Mouse (Mus musculus): ENCODE measurements around the gene Rtn2.

Gene Rtn2

GRCm38 (mm10) chr7:19302264-19303045 lies 20.0 kb downstream of the Rtn2 start:
- DNase-seq: peak; percentile 36 to 61

GRCm38 (mm10) chr7:19303046-19303305 lies 20.6 kb downstream of the Rtn2 start:
- DNase-seq: peak; percentile 38 to 40

DNA sequence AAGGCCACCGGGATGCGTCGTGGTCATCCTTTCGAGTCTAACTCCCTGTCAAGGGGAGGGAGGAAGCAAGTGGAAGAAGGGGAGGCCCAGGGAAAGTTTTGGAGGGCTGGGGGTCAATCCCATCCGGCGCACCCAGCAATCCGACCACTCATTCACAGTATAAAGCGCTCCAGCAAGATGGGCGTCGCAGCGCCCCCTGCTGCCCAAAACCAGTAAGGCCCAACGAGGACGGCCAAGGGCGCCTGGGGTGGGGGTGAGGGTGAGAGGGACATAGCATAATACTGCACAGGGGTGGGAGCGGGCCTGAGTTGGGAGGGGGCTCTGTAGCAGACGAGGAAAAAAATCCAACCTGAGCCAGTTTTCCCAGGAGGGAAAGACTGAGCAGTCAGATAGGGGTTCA lies 21.3 kb downstream of the Rtn2 start:
- peak; percentile 92 to 93 for DNase-seq

DNA sequence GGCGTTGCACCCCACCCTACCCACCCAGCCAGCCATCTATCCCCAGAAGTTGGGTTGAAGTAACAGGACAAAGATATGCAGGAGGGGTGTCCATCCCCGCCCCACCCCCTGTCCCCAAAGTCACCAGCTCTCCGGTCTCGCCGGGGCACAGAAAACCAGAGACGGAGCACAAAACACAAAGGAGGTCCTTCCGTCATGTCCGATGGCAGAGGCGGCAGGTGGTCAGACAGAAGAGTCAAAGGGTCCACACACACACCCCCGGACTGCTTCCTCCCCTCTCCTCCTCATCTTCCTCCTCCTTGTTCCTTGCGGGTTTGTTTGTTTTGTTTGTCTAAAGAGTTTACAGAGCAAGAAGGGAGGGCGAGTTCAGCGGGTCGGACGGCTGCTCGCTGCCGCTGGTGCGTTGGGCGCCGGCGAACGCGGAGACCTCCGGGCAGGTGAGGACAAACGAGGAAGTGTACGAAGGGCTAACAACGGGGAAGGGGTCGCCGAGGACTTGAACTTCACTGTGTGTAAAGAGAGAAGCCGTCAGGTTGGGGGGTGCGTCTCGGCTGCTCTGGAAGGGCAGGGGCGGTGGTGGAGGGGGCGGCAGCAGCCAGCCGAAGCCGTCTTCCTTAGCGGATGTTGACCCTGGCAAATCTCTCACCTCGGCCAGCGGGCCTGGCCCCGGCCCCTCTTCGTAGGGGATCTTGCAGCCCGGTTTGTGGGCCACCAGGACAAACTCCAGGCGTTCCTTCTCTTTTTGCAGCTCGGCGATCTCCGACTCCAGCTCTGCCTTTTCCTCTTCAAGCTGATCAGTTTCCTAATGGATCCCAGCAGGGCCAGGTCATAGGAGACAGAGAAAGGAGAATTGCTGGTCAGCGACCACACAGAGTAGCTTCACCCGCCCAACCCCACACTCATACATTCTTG lies 22.3 kb downstream of the Rtn2 start:
- peak; percentile 45 to 61 for DNase-seq

GRCm38 (mm10) chr7:19305413-19305735 lies 22.9 kb downstream of the Rtn2 start:
- no peak for DNase-seq

GRCm38 (mm10) chr7:19305796-19306765 lies 23.7 kb downstream of the Rtn2 start:
- no peak for DNase-seq

DNA sequence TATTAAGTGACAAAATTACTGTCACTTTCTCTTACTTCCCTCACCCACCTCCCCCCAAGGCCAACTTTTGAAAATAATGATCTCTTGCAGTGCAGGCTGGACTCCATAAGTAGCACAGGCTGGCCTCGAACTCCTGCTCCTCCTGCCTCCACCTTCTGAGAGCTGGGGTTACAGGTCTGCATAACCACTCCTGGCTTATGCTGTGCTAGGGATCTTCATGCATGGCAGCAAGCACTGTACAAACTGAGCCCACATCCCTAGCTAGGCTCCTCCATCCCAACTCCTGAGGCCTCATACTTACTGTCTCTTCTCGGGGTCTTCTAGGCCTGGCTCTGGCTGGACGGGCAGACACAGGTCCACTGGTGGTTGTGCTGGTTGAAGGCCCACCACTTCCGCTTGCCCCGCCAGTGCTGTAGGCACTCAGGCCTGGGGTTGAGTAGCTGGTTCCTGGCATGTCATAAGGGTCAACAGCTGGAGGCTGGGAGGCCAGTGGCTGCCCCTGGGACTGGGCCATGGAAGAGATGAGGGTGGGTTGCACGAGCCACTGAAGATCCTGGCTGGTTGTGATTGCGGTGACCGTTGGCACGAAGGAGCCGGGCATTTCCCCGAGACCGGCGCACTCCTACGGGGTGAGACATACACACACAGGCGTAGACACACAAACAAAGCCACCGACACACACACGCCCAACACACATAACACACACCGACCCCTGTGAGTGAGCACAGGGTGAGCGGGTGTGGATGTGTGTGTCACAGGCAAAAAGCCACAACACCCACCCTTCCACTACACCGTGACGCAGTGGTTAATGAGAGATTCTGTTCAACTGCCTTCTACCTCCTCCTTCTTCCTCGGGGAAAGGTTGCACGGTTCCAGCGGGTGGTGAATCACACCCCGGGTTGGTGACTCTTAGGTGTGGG lies 24.7 kb downstream of the Rtn2 start:
- peak; percentile 37 to 40 for DNase-seq

DNA sequence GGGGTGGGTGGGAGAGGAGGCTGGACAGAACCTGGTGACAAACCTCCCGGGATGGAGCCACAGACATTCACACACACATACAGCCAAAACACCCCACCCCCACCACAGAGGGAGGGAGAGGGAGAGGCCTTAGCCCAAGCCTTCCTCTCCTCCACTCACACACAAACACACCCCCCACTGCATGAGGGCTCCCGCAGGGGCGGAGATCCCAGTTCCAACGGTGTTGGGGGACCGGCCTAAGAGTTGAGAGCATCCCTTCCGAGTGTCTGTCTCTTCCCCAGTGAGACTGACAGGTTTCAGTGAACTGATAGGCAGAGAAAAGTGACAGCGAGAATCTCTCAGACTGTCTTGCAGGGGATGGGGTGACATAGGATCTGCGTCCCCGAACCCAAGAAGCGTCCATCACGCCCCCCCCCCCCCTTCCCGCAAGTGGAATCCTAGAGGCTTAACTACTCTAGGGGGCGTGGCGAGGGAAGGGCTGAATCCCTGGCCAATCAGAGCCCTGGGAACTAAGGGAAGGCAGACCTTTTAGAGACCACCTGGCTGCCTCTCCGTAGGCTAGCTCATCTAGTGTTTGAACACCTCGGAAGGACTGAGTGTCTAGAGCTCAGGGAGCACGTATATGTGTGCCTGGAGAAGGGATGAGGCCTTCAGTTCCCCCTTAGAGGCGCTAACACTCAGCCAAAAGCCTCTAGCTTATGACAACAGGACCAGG lies 25.5 kb downstream of the Rtn2 start:
- peak; percentile 52 to 67 for DNase-seq

DNA sequence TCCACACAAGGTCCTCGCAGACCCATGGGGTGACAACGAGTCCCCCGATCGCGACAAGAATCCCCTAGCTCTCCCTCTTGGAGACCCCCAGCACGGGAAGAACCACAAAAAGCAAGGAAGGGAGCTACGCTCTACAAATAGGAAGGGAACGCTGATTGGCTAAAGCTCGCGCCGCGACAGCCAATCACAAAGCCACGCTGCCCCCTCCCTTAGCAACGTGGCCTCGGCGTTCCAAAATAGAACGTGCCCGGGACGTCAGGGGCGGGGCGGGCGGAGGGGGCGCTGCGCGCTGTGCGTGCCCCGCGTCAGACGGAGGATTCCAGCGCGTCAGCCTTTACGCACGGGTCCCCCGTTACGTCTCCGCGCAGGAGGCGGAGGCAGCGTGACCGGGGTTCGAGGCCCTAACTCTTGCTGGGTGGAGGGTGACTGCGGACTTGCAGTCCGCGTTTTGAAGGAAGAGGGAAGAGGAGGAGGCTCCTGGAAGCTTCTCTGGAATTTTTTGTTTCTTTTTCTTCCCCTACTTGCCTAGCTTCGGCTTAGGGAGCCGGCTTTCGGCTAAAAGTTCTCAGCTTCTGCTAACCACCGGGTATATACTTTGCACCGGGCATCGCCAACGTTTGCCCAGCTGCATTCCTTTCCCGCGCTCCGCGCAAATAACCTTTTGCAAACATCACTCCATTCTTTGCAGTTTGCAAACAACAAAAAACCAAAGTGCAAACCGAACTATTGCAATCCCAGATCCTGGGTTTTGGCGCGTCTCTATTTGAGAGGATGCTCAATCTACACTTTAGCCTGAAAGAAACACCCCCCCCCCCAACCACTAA lies 26.2 kb downstream of the Rtn2 start:
- DNase-seq: peak; percentile 95 to 96

DNA sequence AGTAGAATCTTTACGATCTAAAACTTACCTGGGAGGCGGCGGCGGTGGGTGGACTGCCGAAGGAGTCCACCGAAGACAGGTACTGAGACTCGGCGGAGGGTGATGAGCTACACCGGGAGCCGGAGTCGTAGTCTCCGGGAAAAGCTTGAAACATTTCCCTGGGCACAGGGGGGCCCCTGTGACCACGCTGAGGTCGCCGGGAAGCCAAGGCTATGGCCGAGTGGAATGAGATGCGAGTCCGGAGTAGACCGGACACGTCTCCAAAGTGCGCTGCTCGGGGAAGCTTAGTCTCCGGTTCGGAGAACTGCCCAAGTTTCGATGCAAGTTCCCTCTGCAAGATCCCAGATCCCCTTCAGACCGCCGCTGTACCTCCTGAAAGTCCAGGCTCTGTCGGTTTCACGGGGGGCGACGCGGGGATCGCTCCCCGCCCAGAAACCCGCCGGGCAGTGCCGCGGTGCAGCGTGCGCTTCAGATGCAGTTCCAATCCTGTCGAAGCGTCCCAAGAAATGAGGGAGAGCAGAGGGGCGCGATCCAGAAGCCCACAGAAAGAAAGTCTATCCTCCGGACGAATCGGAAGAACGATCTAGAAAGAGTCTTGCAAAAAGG lies 27.0 kb downstream of the Rtn2 start:
- DNase-seq: peak; percentile 37 to 54

DNA sequence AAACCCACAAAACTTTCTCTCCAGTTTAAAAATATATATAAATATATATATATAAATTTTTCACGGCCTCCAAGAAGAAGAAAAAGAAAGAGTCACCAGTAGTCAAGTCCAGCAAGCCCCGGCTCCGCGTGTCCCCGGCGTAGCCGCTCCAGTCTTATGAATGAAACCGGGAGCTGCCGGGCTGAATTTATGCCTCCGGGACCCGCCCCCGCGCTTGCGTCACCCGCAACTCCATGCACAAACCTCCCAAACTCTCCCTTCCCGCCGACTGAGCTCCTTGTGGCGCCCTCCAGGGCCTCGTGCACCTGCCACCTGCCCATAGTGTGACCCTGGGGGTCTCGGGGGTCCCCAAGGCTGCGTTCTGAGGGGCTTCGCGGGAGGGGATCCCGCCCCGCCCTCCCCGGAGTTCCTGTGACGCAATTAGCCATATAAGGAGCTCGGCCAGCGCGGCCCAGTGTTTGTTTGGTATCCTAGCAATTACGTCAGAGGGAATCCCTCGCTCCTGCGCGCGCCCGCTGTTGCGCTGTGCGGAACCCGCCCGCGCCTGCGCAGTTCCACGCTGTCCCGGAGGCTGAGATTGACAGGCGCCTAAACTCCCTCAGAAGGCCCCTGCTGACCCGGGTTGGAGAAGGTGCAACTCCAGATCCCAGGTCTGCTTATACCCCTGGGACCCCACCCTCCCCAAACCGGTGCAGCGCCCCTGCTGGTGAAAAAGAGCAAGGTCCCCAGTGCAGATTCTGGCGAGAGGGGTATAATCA lies 27.6 kb downstream of the Rtn2 start, which contains the start of gene Fosb:
Fosb (minus strand) TSS at position 168 of the 758 bp plus-strand sequence.
- peak; percentile 97 to 98 for DNase-seq

- DNase-seq: no peak
Measured at GRCm38 (mm10) chr7:19311991-19312390, 29.6 kb downstream of the Rtn2 start.

GRCm38 (mm10) chr7:19314033-19314432 lies 31.6 kb downstream of the Rtn2 start:
- DNase-seq: no peak

DNA sequence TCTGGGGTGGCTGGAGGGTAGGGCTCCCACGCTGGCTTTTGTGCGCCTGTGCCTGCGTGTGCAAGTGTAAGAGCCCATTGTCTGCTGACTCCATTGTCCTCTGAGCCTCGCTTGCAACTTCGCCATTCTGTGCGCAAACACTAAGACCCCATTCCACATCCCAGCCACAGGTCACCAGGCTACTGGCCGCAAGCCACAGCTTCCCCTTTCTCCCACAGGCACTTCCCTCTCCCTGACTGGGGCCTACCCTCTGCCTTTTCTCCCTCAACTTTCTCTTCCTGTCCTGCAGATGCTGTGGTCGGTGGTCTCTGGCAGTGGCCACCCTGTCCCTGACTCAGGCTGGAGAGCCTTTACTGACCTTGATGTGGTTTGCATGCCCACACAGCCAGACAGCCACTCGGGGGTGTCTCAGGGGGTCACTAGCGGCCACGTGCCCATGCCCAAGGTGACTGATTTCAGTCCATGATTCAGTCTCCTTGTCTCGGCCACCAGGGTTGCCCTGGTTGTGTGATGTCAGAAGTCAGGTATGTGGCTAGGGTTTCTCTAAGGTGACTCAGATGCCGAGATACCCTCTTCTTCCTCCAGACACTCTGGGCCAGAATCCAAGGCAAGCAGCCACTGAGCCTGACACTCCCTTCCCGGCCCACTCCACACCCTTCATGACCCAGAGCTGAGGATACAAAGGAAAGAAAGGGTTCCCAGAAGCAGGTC lies 34.2 kb downstream of the Rtn2 start:
- DNase-seq: peak; percentile 61 to 62

GRCm38 (mm10) chr7:19318201-19318600 lies 35.8 kb downstream of the Rtn2 start:
- no peak for DNase-seq

GRCm38 (mm10) chr7:19318676-19319075 lies 36.3 kb downstream of the Rtn2 start:
- DNase-seq: peak; percentile 65 to 66

DNA sequence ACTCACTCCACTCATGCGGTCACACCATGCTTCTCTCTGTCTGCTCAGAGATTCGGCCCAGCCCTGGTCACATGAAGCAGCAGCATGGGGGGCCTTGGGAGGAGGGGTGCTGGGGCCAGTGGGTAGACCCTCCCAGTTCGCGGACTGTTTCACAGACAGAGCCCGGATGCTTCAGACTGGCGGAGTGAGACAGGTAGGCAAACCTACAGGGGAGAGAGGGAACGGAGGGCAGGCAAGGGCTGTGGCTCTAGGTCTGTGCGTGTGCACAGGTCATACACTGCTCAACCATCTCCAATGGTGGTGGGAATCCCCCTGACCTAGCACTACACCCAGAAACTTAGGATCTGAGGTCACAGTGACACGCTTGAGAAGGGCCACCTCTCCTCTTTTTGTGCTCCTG lies 37.0 kb downstream of the Rtn2 start:
- peak; percentile 82 to 84 for DNase-seq

DNA sequence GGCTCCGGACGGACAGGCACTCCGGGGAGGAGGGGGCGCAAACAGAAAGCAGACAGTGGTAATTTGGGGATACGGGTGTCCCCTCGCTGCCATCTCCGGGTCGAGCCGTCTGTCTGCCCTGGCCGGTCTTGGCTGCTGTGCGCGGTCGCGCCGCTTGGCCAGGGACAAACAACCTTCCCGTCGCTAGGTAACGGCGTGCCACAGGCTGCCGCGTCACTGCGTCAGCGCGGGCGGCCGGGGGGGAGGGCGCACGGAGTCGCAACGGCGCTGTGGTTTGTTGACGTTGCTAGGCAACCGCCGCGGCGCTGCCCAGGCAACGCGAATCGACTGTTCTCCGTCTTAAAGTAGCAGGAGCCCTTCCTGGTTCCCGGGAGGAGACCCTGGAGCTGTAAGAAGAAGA lies 37.5 kb downstream of the Rtn2 start:
- DNase-seq: peak; percentile 98

All from B cell, adult 2 months (primary cell).